Mouse (Mus musculus) brain, embryonic 14.5 days (tissue): ENCODE results near the gene Zfp821.

Source experiments
- CTCF ChIP-seq: fragments of 200-500 bp; IDR thresholded peaks from 2 replicates; pipeline ENCODE4 v1.5.1; 2012; ENCODE audit warnings: inconsistent platforms, mild to moderate bottlenecking, moderate library complexity, borderline replicate concordance; ENCODE audit not compliant: insufficient read depth, insufficient read length; ENCODE audit errors: extremely low read depth
- POLR2A ChIP-seq: fragments of 200-500 bp; IDR thresholded peaks from 2 replicates; pipeline ENCODE4 v1.6.1; 2012; ENCODE audit warnings: mild to moderate bottlenecking, inconsistent platforms, borderline replicate concordance; ENCODE audit not compliant: poor library complexity, insufficient read depth, insufficient read length, severe bottlenecking; ENCODE audit errors: extremely low read depth

DNA sequence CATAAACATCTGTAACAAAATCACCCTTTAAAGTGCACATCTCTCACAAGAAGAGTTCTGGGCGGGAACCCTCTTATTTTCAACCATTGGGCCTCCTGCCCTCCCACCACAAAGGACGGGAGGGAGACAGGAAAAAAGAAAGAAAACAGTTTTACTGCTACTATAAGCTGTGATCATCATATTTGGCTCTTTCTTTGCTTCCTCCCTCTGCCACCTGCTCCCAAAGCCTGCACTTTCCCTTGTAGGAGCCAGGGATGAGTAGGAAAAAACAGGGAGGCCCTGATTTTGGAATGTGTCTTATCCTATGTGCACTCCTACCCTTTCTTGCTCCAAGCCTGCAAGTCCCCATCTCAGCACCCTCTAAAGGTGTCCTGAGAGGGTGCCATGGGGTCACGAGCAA is 25.7 kb downstream of the Zfp821 start:
- TF ChIP-seq CTCF (no peak), POLR2A (no peak)
